Mouse (Mus musculus): ENCODE data around the gene Xrra1. TPM values are rescaled to one million over a fixed set of nuclear protein-coding genes. Genes with fewer than 3 reads are reported as not detected.
"Not testable (repeated sequence)": the region's sequence is repeated elsewhere in the genome, so short reads cannot be mapped to it uniquely, and the experiment has no call there.

The Xrra1 gene
- polyA plus RNA-seq, 1 experiment: 0.11 TPM

DNA sequence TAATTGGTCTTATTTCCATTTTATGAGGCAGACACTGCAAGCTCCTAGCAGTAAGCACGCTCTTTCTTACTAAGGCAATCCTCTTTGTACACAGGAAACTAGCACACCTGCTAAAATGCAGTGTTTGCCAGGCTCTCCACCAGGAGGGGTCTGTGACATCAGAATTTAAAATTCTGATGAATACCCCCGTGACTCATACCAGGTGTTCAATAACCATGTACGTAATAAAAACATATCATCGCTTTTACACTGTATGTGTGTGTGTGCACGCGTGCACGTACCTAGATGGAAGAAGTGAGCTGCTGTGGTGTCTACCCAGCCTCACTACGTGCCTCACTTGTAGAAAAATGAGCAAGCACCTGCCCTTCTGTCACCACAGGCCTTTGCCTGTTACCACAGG lies 95.3 kb downstream of the Xrra1 start:
- TF ChIP-seq CTCF (IDR thresholded peaks at IDR 0.05; ENCODE audit: control insufficient read depth, insufficient read depth, insufficient read length): no peak
- TF ChIP-seq MYOD1 (IDR thresholded peaks at IDR 0.05; ENCODE audit: control insufficient read depth, insufficient read length, low read depth): no peak
- TF ChIP-seq FOSL1 (IDR thresholded peaks at IDR 0.05; ENCODE audit: insufficient read depth, low read length, poor library complexity, severe bottlenecking): no peak
- no peak for TF ChIP-seq CEBPB (IDR thresholded peaks at IDR 0.05; ENCODE audit: low read depth)
- TF ChIP-seq MAX (IDR thresholded peaks at IDR 0.05): no peak
- no peak for TF ChIP-seq MYOG (IDR thresholded peaks at IDR 0.05; ENCODE audit: control insufficient read depth, extremely low read depth, insufficient read length)
- TF ChIP-seq USF1 (IDR thresholded peaks at IDR 0.05; ENCODE audit: low read depth): no peak
- H3K4me3 ChIP-seq (ENCODE audit: insufficient read depth, poor library complexity, severe bottlenecking): no peak overlapping the region

DNA sequence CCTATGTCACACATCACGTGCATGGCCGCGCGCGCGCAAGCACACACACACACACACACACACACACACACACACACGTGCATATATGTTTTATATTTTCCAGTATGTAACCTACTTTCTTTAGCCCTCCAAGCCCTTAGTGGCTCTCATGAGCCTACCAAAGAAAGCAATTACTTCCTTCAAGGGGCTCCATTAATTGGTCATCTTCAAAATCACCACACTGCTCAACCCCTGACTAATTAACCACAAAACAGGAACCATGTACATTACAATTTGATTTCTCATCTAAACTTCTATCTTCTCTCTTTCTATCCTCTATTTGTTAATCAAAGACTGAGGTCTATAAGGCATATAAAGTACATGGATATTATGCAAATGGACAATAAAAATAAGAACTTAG lies 97.2 kb downstream of the Xrra1 start:
- no peak overlapping the region for H3ac ChIP-seq (ENCODE audit: control insufficient read depth, insufficient read length, low read depth)
- H3K27me3 ChIP-seq (ENCODE audit: control insufficient read depth, insufficient read depth, insufficient read length): no peaks in the 10 kb centered on the region
- H3K36me3 ChIP-seq (ENCODE audit: control insufficient read depth, insufficient read depth): no peaks in the 10 kb centered on the region
- peaks cover 3% of the 10 kb centered on the region for H3K79me3 ChIP-seq (ENCODE audit: low read depth)
- peaks cover 16% of the 10 kb centered on the region for H3K79me2 ChIP-seq (ENCODE audit: control insufficient read depth, insufficient read depth)
- H3K4me3 ChIP-seq (ENCODE audit: insufficient read depth, poor library complexity, severe bottlenecking): no peak overlapping the region
- no peak for TF ChIP-seq CTCF (IDR thresholded peaks at IDR 0.05; ENCODE audit: control insufficient read depth, insufficient read depth, insufficient read length)
- TF ChIP-seq MYOG (IDR thresholded peaks at IDR 0.05; ENCODE audit: control insufficient read depth, extremely low read depth, insufficient read length): no peak
- no peak for TF ChIP-seq MYOD1 (IDR thresholded peaks at IDR 0.05; ENCODE audit: control insufficient read depth, insufficient read length, low read depth)
- no peak for TF ChIP-seq CEBPB (IDR thresholded peaks at IDR 0.05; ENCODE audit: low read depth)
- TF ChIP-seq FOSL1 (IDR thresholded peaks at IDR 0.05; ENCODE audit: insufficient read depth, low read length, poor library complexity, severe bottlenecking): no peak
- TF ChIP-seq MAX (IDR thresholded peaks at IDR 0.05): no peak
- no peak for TF ChIP-seq USF1 (IDR thresholded peaks at IDR 0.05; ENCODE audit: low read depth)

More for the DNA sequence above, 95.3 kb downstream of the Xrra1 start:
- Histone ChIP-seq H3K79me3 (ENCODE audit: low read depth) (peaks cover 1% of the 10 kb centered on the region), H3K79me2 (ENCODE audit: control insufficient read depth, insufficient read depth) (peaks cover 7% of the 10 kb centered on the region), H3K36me3 (ENCODE audit: control insufficient read depth, insufficient read depth) (no peaks in the 10 kb centered on the region), H3K27me3 (ENCODE audit: control insufficient read depth, insufficient read depth, insufficient read length) (no peaks in the 10 kb centered on the region), H3ac (ENCODE audit: control insufficient read depth, insufficient read length, low read depth) (no peak overlapping the region)

DNA sequence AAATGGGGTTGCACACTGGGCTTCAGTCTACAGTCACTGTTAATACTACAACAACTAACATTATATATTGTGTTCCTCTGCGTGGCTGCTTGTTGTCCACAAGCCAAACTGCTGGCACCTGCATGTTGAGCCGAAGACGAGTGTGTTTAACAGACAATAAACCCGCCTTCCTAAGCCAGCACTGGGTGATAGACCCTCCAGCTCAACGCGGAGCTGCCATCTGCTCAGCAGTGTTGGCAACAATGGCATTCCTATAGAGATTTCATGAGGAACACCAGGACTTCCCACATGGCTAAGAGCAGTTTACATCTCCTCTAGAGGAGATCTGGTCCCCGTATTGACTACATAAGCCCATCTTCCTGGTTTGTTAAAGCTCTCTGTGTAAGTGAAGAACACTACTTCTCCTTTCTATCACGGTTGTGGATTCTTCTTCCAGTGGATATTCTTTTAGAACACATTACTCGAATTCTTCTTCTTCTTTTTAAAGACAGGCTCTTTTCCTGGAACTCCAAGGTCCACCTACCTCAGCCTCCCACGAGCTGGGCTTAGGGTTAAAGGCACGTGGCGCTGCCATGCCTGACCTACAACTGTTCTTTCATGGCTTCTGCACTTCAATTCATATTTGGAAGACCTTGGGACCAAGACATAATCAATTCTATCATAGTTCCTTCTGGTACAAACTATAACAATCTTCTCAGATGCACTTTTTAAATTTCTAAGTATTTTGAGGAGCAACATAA lies 98.5 kb downstream of the Xrra1 start:
- Histone ChIP-seq H3K79me2 (ENCODE audit: control insufficient read depth, insufficient read depth) (peaks cover 29% of the 10 kb centered on the region), H3K4me3 (ENCODE audit: insufficient read depth, poor library complexity, severe bottlenecking) (no peak overlapping the region), H3ac (ENCODE audit: control insufficient read depth, insufficient read length, low read depth) (no peak overlapping the region), H3K79me3 (ENCODE audit: low read depth) (peaks cover 4% of the 10 kb centered on the region), H3K36me3 (ENCODE audit: control insufficient read depth, insufficient read depth) (no peaks in the 10 kb centered on the region), H3K27me3 (ENCODE audit: control insufficient read depth, insufficient read depth, insufficient read length) (no peaks in the 10 kb centered on the region)
- TF ChIP-seq CEBPB (IDR thresholded peaks at IDR 0.05; ENCODE audit: low read depth): no peak
- no peak for TF ChIP-seq MAX (IDR thresholded peaks at IDR 0.05)
- no peak for TF ChIP-seq CTCF (IDR thresholded peaks at IDR 0.05; ENCODE audit: control insufficient read depth, insufficient read depth, insufficient read length)
- no peak for TF ChIP-seq MYOD1 (IDR thresholded peaks at IDR 0.05; ENCODE audit: control insufficient read depth, insufficient read length, low read depth)

DNA sequence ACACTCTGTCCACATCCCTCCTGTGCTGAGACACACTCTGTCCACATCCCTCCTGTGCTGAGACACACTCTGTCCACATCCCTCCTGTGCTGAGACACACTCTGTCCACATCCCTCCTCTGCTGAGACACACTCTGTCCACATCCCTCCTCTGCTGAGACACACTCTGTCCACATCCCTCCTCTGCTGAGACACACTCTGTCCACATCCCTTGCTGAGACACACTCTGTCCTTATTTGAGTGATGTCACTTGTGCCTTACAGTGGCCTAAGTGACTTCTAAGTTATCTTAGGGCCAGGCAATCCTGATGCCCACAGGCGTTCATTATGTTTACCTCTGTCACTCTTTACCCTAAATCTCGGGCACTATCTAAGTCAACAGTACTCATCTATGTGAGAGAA lies 101.7 kb downstream of the Xrra1 start:
- not testable (repeated sequence) for H3ac ChIP-seq (ENCODE audit: control insufficient read depth, insufficient read length, low read depth); H3K36me3 ChIP-seq (ENCODE audit: control insufficient read depth, insufficient read depth); H3K27me3 ChIP-seq (ENCODE audit: control insufficient read depth, insufficient read depth, insufficient read length); H3K4me3 ChIP-seq (ENCODE audit: insufficient read depth, poor library complexity, severe bottlenecking)
- Histone ChIP-seq H3K79me3 (ENCODE audit: low read depth) (peaks cover 25% of the 10 kb centered on the region), H3K79me2 (ENCODE audit: control insufficient read depth, insufficient read depth) (peaks cover 58% of the 10 kb centered on the region)

DNA sequence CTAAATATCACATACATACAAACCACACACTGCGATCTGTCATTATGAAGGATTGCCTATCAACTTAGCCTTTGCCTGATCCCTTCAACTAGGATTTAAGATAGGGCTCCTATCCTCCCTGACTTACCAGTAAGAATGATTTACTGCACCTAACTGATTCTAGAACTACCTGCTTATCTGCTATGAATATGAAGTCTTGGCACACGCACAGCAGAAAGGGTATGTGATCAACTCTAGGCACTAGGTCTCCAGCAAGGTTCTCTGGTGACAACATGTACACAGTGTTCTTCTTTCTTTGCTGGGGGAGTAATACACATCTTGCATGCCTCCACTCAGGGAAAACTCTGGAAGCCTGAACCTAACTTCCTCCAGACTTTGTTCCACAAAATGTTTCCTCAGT lies 102.6 kb downstream of the Xrra1 start:
- TF ChIP-seq CEBPB (IDR thresholded peaks at IDR 0.05; ENCODE audit: low read depth) (no peak), CTCF (IDR thresholded peaks at IDR 0.05; ENCODE audit: control insufficient read depth, insufficient read depth, insufficient read length) (no peak), MAX (IDR thresholded peaks at IDR 0.05) (no peak), USF1 (IDR thresholded peaks at IDR 0.05; ENCODE audit: low read depth) (no peak), MYOG (IDR thresholded peaks at IDR 0.05; ENCODE audit: control insufficient read depth, extremely low read depth, insufficient read length) (no peak), MYOD1 (IDR thresholded peaks at IDR 0.05; ENCODE audit: control insufficient read depth, insufficient read length, low read depth) (no peak), FOSL1 (IDR thresholded peaks at IDR 0.05; ENCODE audit: insufficient read depth, low read length, poor library complexity, severe bottlenecking) (no peak)
- no peaks in the 10 kb centered on the region for H3K36me3 ChIP-seq (ENCODE audit: control insufficient read depth, insufficient read depth)
- no peaks in the 10 kb centered on the region for H3K27me3 ChIP-seq (ENCODE audit: control insufficient read depth, insufficient read depth, insufficient read length)
- no peak overlapping the region for H3K4me3 ChIP-seq (ENCODE audit: insufficient read depth, poor library complexity, severe bottlenecking)
- H3K79me3 ChIP-seq (ENCODE audit: low read depth): peaks cover 31% of the 10 kb centered on the region
- no peak overlapping the region for H3ac ChIP-seq (ENCODE audit: control insufficient read depth, insufficient read length, low read depth)
- H3K79me2 ChIP-seq (ENCODE audit: control insufficient read depth, insufficient read depth): peaks cover 64% of the 10 kb centered on the region

DNA sequence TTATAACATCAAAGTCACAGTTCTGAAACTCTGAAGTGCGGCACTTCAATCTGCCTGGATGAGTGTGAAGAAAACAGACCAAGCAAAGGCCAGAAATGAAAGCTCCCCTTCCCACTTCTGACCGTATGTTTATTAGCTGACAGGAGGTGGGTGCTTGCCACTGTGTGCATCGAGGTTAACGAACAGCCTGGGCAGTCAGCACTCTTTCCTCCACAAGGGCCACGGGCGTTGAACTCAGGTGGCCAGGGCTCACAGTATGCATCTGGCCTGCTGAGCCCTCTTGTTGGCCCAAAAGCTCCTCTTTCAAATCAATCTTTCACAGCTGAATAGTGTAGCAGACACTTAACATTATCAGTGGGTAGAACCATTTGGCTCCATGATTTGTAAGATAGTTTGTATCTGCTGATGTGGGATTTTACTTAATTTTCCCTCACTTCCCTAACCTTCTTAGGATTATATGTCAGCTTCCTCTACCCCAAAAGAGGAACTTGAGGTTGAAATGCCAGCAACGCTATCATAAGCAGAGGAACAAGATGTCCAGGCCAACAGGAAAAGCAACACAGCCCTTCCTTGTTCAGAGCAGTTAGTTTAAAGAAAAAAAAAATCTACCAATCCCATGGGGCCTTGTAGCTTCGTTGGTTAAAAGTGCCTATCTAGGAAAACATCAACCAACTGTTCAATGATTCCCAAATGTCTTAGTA lies 103.8 kb downstream of the Xrra1 start:
- Histone ChIP-seq H3K79me3 (ENCODE audit: low read depth) (peaks cover 40% of the 10 kb centered on the region), H3K79me2 (ENCODE audit: control insufficient read depth, insufficient read depth) (peaks cover 73% of the 10 kb centered on the region), H3ac (ENCODE audit: control insufficient read depth, insufficient read length, low read depth) (no peak overlapping the region), H3K4me3 (ENCODE audit: insufficient read depth, poor library complexity, severe bottlenecking) (no peak overlapping the region), H3K36me3 (ENCODE audit: control insufficient read depth, insufficient read depth) (no peaks in the 10 kb centered on the region), H3K27me3 (ENCODE audit: control insufficient read depth, insufficient read depth, insufficient read length) (no peaks in the 10 kb centered on the region)
- no peak for TF ChIP-seq CEBPB (IDR thresholded peaks at IDR 0.05; ENCODE audit: low read depth)
- no peak for TF ChIP-seq MYOG (IDR thresholded peaks at IDR 0.05; ENCODE audit: control insufficient read depth, extremely low read depth, insufficient read length)

Data from C2C12 (cell line).